Mouse (Mus musculus) E14TG2a.4 (cell line): ENCODE results near the gene Letmd1.

Experiments used
- CTCF ChIP-seq: conservative IDR thresholded peaks from 2 replicates; pipeline ENCODE4 v1.5.1; 2014; ENCODE audit warnings: low read length
- NANOG ChIP-seq: IDR thresholded peaks from 2 replicates; pipeline ENCODE4 v1.6.1; 2014; ENCODE audit warnings: borderline replicate concordance, low read length, mixed read lengths

GRCm38 (mm10) chr15:100515121-100515520 is 46.3 kb downstream of the Letmd1 start:
- TF ChIP-seq CTCF (no peak), NANOG (no peak)
